Mouse (Mus musculus): ENCODE data around the gene Cbl. TPM values are rescaled to one million over a fixed set of nuclear protein-coding genes. Genes with fewer than 3 reads are reported as not detected.

The Cbl gene
- polyA plus RNA-seq (2015; fragmentation: Nextera tagmentation; extraction: Ambion mirVana), result 20.1 and 21.1 TPM in 2 replicates

DNA sequence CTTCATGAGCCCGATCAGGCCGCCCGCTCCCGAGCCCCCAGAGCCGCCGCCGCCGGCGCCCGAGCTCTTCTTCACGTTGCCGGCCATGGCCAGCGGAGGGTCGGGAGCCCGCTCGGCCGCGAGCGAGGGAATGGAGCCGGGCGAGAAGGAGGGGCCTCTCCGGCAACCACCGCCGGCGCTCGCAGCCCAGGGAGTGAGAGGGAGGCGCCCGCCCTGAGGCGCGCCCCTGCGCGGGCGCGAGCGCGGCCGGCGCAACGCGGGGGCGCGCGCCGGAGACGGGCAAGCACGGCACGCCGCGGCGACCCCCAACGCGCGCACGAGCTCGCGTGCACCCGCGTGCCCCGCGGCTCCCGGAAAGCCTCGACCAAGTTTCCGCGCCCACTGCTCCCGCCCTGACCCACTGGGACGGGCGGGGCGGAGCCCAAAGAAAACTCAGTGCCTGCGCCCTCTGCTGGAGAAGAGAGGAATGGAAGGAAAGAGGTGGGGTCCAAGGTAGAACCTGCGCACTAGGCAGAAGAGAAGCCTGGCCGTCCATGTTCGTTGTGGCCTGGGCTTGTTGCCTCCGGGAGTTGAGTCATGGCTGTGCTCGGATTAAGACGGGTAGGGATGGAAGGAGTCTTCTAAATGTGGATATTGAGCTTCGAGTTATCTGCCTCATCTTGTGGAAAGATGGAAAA lies at the start of gene Cbl:
TSS of gene Cbl (minus strand) at position 248 of the 677 bp plus-strand sequence.
- peak within 1 kb of the TSS; percentile 89 for H3K9ac ChIP-seq
- ATAC-seq (ENCODE audit: low read depth), result peak; percentile 94
- H3K27ac ChIP-seq (replicated peaks), result peak within 1 kb of the TSS; percentile 96
- no peaks in the 10 kb centered on the region for H3K9me3 ChIP-seq
- peak within 1 kb of the TSS; percentile 69 for H3K4me3 ChIP-seq
- H3K4me2 ChIP-seq, result peak within 1 kb of the TSS; percentile 83
- H3K36me3 ChIP-seq, result no peaks in the 10 kb centered on the region
- H3K27me3 ChIP-seq, result no peaks in the 10 kb centered on the region
- H3K4me1 ChIP-seq (replicated peaks), result peaks cover 35% of the 10 kb centered on the region
- 1% methylated on average over 72 of the region's 76 CpGs for WGBS

DNA sequence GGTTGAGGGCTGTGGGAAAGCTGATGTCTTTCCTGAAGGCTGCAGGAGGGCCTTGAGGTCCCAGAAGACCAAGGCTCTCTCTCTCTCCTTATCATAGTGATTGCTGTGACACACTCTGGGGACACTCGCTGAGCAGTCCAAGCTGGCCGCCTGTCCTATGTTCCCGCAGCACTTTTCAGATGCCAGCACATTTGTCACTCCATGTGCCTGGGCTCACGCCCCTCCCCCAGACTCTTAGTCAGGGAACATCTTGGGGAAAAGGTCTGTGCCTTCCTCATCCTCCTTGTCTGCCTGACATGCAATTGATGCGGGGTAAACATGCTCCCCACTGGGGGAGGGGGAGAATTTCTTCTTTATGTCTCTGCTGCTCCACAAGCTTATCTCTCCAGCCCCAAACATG lies 49.3 kb upstream of the Cbl start:
- Histone ChIP-seq H3K9me3 (no peaks in the 10 kb centered on the region), H3K4me1 (replicated peaks) (peaks cover 18% of the 10 kb centered on the region), H3K36me3 (peaks cover 40% of the 10 kb centered on the region), H3K27me3 (no peaks in the 10 kb centered on the region), H3K27ac (replicated peaks) (no peak overlapping the region), H3K4me3 (no peak overlapping the region), H3K9ac (no peak overlapping the region), H3K4me2 (no peak overlapping the region)
- WGBS, result 63% methylated on average over 5 of the region's 5 CpGs
- no peak for ATAC-seq (ENCODE audit: low read depth)

DNA sequence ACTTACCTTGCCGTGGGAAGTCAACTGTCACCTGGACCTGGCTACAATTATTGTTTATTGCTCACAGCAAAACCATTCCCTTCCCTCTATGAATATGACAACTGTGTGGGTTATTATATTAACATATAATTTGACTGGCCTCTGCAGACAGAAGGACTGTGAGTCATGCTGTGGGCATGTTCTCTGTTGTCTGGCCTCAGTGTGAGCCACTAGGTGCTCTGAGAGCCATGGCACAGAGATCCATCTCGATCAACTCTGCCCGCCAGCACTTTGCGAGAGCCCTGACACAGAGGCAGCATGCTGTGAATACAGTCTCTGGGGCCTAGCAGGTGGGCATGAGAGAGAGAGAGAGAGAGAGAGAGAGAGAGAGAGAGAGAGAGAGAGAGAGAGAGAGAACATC lies 36.1 kb upstream of the Cbl start:
- no peak overlapping the region for H3K27ac ChIP-seq (replicated peaks)
- H3K4me1 ChIP-seq (replicated peaks), result peaks cover 22% of the 10 kb centered on the region
- peaks cover 22% of the 10 kb centered on the region for H3K36me3 ChIP-seq
- H3K9me3 ChIP-seq, result no peaks in the 10 kb centered on the region
- no peak overlapping the region for H3K4me2 ChIP-seq
- no peak for ATAC-seq (ENCODE audit: low read depth)
- 79% methylated on average over 4 of the region's 4 CpGs for WGBS
- no peak overlapping the region for H3K4me3 ChIP-seq
- no peak overlapping the region for H3K9ac ChIP-seq
- no peaks in the 10 kb centered on the region for H3K27me3 ChIP-seq

DNA sequence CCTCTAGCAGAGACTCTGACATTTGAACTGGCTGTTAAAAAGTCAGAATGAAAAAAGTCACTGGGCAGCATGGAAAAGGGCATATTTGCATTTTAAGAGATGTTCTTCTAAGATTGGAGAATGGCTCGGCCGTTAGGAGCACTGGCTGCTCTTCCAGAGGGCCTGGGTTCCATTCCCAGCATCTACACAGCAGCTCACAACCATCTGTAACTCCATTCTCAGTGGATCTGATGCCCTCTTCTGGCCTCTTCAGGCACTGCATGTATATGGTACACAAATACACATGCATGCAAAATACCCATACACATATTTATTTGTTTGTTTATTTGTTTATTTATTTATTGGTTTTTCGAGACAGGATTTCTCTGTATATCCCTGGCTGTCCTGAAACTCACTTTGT lies 35.2 kb upstream of the Cbl start:
- Histone ChIP-seq H3K4me1 (replicated peaks) (peaks cover 30% of the 10 kb centered on the region), H3K4me2 (no peak overlapping the region), H3K9ac (no peak overlapping the region), H3K27ac (replicated peaks) (no peak overlapping the region), H3K36me3 (peaks cover 13% of the 10 kb centered on the region), H3K9me3 (no peaks in the 10 kb centered on the region), H3K27me3 (no peaks in the 10 kb centered on the region), H3K4me3 (no peak overlapping the region)
- WGBS, result 79% methylated on average over 3 of the region's 3 CpGs
- ATAC-seq (ENCODE audit: low read depth), result no peak

DNA sequence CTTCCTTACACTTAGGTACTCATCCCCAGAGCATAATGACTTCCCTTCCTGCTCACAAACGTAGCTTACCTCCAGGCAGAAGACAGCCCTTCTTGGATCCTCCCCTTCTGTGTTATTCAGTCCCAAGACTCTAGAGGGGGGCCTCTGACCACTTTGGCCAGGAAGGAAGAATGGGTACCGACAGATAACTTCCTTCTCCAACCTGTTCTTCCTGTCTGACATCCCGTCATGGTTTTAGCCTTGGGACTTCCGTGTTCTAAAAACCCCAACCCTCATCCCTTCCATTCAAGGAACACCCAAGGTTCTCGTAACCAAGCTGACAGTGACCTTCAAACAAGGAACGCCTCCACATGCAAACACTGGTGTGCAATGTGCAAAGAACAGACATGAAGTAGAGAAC lies 34.6 kb upstream of the Cbl start, which contains the start of gene Nlrx1:
TSS of gene Nlrx1 (minus strand) at position 168 of the 400 bp plus-strand sequence.
- Histone ChIP-seq H3K27me3 (no peaks in the 10 kb centered on the region), H3K9me3 (no peaks in the 10 kb centered on the region), H3K36me3 (peaks cover 6% of the 10 kb centered on the region), H3K27ac (replicated peaks) (peak within 1 kb of the TSS; percentile 63), H3K9ac (peak within 1 kb of the TSS; percentile 72), H3K4me3 (peak within 1 kb of the TSS; percentile 39), H3K4me2 (peak within 1 kb of the TSS; percentile 59), H3K4me1 (replicated peaks) (peaks cover 30% of the 10 kb centered on the region)
- ATAC-seq (ENCODE audit: low read depth), result peak; percentile 24; the same call in 1 of the 2 replicates
- WGBS, result 86% methylated on average over 6 of the region's 6 CpGs

DNA sequence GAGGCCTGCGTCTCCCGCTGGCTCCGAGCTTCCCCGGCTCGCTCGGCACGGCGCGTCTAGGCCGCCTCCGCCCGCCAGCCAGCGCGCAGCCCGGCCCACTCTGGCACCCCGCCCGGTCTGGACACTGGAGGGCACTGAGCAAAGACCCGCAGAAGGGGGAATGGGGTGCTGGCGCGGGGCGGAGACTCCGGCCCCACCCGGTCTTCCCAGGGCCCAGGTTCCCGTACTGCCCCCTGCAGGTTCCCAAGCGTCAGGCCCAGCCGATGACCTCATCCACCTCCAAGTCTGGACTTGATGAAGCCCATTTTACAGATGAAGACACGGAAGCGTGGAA lies 34.1 kb upstream of the Cbl start:
- Histone ChIP-seq H3K36me3 (peaks cover 2% of the 10 kb centered on the region), H3K9ac (peak overlapping the region; percentile 72), H3K27ac (replicated peaks) (peak overlapping the region; percentile 63), H3K27me3 (no peaks in the 10 kb centered on the region), H3K9me3 (no peaks in the 10 kb centered on the region), H3K4me1 (replicated peaks) (peaks cover 30% of the 10 kb centered on the region), H3K4me3 (peak overlapping the region; percentile 39), H3K4me2 (peak overlapping the region; percentile 59)
- WGBS, result 7% methylated on average over 28 of the region's 28 CpGs
- peak; percentile 76 for ATAC-seq (ENCODE audit: low read depth)

DNA sequence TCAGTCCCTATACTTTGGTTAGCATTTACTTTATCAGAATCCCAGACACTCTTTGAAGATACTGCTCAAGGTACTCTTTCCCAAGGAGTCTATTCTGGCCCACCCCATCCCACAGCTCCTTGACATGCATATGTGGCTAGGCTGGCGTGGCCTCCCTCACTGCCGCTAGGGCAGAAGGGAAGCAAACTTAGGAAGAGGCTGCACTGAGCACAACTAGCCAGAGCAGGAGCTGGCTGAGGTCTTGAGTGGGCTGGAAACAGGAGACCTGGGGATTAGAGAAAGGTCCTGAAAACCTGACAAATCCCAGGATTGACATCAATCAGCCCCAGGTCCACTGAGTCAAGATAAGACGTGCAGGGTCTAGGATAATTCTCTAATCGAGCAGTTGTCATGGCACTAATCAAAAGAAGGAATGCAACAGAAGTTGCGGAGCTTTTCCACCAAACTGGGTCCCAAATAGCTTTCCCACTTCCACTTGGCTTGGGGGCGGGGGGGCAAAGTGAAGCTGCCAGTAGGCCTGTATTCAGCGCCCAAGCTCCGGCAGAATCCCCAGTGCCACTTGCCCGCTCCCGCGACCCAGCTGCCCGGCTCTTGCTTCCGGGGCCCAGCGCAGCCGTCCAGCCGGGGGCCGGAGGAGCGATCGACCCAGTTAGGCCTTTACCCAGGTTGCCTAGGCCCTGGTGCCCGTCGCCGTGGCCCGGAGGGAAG lies 33.6 kb upstream of the Cbl start:
- Histone ChIP-seq H3K9ac (peak overlapping the region; percentile 72), H3K4me2 (peak overlapping the region; percentile 59), H3K4me1 (replicated peaks) (peaks cover 30% of the 10 kb centered on the region), H3K36me3 (no peaks in the 10 kb centered on the region), H3K9me3 (no peaks in the 10 kb centered on the region), H3K4me3 (peak overlapping the region; percentile 39), H3K27ac (replicated peaks) (peak overlapping the region; percentile 63), H3K27me3 (no peaks in the 10 kb centered on the region)
- 10% methylated on average over 23 of the region's 23 CpGs for WGBS
- peak; percentile 48; the same call in 1 of the 2 replicates for ATAC-seq (ENCODE audit: low read depth)

DNA sequence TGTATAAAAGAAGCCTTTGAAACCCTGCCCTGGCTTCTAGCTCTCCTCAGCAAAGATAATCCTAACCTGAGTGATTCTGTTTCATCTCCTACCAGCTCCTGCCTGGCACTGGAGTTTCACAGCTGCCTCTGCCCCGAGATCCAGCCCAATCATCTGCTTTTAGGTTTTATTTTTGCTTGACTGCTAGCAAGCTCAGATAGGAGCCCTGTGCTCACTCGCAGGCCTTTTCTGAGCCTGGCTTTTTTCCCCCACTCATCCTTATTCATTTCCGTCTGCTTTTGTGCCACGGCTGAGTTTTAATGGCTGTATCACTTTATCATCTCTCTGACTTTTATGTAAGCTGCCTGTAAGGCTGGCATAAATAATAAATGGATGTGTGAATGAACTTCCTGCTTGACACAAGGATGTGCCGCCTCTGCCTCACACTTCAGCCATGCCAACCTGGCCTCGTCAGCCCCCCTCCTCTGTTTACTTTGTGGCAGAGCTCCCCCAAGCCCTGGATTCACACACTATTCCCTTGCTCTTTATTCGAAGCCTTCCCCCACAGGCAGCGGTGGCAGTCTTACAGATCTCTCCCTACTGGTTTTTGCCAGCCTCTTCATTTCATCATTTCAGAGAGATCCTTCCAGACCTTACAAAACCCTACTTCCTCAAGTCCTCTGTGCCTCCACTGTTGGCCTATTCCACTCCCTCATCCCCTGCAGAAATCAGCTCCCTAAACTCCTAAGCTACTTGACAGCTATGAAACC lies 32.8 kb upstream of the Cbl start:
- H3K27ac ChIP-seq (replicated peaks), result peak overlapping the region; percentile 63
- no peak for ATAC-seq (ENCODE audit: low read depth)
- 48% methylated on average over 8 of the region's 8 CpGs for WGBS

DNA sequence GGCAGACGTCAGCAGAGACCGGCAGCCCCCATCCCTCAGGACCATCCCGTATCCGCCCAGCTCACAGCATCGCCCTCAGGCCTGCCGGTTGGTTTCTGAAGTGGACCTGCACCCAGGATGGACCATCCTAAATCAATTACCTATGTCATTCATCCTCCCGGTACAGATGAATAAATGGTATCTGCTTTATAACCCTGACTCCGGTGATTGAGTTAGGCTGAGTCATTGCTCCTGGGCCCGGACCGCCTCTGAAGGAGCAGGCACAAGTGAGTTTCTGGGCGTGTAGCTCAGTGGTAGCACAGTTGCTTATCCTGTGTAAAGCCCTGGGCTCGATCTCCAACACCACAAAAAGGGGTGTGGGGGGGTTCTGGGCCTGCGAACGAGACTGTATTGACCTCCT lies 27.5 kb upstream of the Cbl start:
- no peak overlapping the region for H3K4me3 ChIP-seq
- no peaks in the 10 kb centered on the region for H3K36me3 ChIP-seq
- 80% methylated on average over 14 of the region's 14 CpGs for WGBS
- no peak overlapping the region for H3K9ac ChIP-seq
- no peak overlapping the region for H3K4me2 ChIP-seq
- no peak for ATAC-seq (ENCODE audit: low read depth)
- H3K9me3 ChIP-seq, result no peaks in the 10 kb centered on the region
- no peak overlapping the region for H3K27ac ChIP-seq (replicated peaks)
- H3K4me1 ChIP-seq (replicated peaks), result peaks cover 12% of the 10 kb centered on the region; the same call in 1 of the 2 replicates
- no peaks in the 10 kb centered on the region for H3K27me3 ChIP-seq

More for the DNA sequence above, 32.8 kb upstream of the Cbl start:
- Histone ChIP-seq H3K4me3 (no peak overlapping the region), H3K9me3 (no peaks in the 10 kb centered on the region), H3K36me3 (no peaks in the 10 kb centered on the region), H3K27me3 (no peaks in the 10 kb centered on the region), H3K9ac (peak overlapping the region; percentile 72), H3K4me2 (0 out of 2 replicates have a peak overlapping the region, but pooled peaks have one; percentile 59), H3K4me1 (replicated peaks) (peaks cover 30% of the 10 kb centered on the region)

DNA sequence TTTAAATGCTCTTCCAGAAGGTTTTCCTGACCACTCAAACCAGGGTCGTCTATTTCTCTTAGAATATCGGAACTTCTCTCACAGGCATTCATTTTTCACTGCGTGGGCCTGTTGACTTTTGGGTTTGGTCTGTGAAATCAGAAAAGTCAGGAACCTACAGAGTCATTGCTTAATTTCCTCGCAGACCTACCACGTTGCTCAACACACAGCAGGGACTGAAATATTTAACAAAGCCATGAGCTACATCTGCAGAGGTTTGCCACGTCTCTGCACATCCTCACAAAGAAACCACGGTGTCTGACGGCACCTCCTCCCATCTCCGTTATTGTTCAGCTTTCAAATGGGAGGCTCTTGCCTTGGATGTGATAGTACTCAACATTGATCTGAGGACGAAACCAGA lies 25.2 kb upstream of the Cbl start:
- WGBS, result 77% methylated on average over 10 of the region's 10 CpGs
- Histone ChIP-seq H3K4me3 (no peak overlapping the region), H3K9ac (no peak overlapping the region), H3K36me3 (no peaks in the 10 kb centered on the region), H3K27me3 (no peaks in the 10 kb centered on the region), H3K4me1 (replicated peaks) (peaks cover 24% of the 10 kb centered on the region), H3K9me3 (no peaks in the 10 kb centered on the region), H3K4me2 (no peak overlapping the region), H3K27ac (replicated peaks) (no peak overlapping the region)
- no peak for ATAC-seq (ENCODE audit: low read depth)

DNA sequence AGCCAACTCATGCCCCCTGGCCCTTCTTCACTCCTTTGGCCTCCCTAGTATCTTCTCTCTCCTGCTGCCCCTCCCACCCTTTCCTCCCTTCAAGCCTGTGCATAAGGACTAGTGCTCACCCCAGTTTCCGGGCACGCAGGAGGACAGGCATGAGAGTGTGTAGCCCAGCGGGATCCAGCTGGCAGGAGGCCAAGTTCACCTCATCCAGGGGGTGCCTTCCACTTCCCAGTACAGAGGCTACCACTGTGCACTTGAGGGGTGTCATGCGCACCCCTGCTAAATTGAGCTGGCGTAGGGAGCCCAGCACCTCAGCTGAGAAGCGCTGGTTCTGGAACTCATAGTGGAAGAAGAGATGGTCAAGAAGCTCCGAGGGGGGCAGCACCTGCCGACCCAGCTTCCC lies 22.4 kb upstream of the Cbl start:
- Histone ChIP-seq H3K27ac (replicated peaks) (no peak overlapping the region), H3K9ac (no peak overlapping the region), H3K4me1 (replicated peaks) (peaks cover 38% of the 10 kb centered on the region), H3K27me3 (no peaks in the 10 kb centered on the region), H3K36me3 (no peaks in the 10 kb centered on the region), H3K4me3 (no peak overlapping the region), H3K4me2 (no peak overlapping the region), H3K9me3 (no peaks in the 10 kb centered on the region)
- WGBS, result 78% methylated on average over 8 of the region's 8 CpGs
- no peak for ATAC-seq (ENCODE audit: low read depth)

DNA sequence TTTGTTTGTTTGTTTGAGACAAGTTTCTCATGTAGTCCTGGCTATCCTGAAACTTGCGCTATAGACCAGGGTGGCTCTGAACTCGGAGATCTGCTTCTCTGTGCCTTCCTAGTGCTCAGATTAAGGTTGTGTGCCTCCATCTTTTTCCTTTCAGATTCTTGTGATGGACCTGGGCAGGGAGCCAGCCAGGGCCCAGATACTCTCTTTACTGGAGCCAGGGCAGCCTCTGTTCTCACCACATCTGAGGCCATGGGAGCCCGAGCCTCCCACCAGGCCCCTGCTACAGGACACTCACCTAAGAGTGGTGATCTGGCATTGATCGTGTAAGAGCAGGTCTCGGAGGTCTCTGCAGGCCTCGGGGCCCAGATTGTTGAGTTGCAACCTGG lies 21.3 kb upstream of the Cbl start:
- H3K4me2 ChIP-seq, result peak overlapping the region; percentile 9; the same call in 1 of the 2 replicates
- H3K4me1 ChIP-seq (replicated peaks), result peaks cover 44% of the 10 kb centered on the region
- no peak overlapping the region for H3K9ac ChIP-seq
- no peak overlapping the region for H3K4me3 ChIP-seq
- peak; percentile 64 for ATAC-seq (ENCODE audit: low read depth)
- H3K36me3 ChIP-seq, result no peaks in the 10 kb centered on the region
- H3K27me3 ChIP-seq, result no peaks in the 10 kb centered on the region
- 56% methylated on average over 6 of the region's 6 CpGs for WGBS
- peak overlapping the region; percentile 82 for H3K27ac ChIP-seq (replicated peaks)
- H3K9me3 ChIP-seq, result no peaks in the 10 kb centered on the region
